Mouse (Mus musculus) CH12.LX (cell line): ENCODE measurements around the gene Srgn. TPM values are rescaled to one million over a fixed set of nuclear protein-coding genes. Genes with fewer than 3 reads are reported as not detected.

Experiments
- polyA plus RNA-seq: library from polyadenylated mRNA; unstranded; fragments of >175 nt; gene quantifications from 2 replicates; pipeline ENCODE4 v1.2.1, GENCODE M21; 2012; ENCODE audit warnings: low read depth; ENCODE audit not compliant: insufficient read length
- total RNA-seq, 2 experiments: library from RNA; depleted of rRNA; stranded (reverse); fragments of 300-350 nt in 1 of 2; fragments of >200 nt in 1 of 2; gene quantifications; 2 replicates each; pipeline ENCODE4 v1.2.3; 2012 to 2014

Srgn gene
- total and polyA plus RNA-seq, 3 experiments: 189 to 519 (median 516) TPM

Other genes with a start within 250 kb of the Srgn start
- gene Hk1, start 147.5 kb downstream of the Srgn start, total RNA-seq (2012; rRNA removed): 14.7 and 23.4 TPM in 2 replicates
- gene Hk1, start 147.5 kb downstream of the Srgn start, total RNA-seq (2014; rRNA removed): 9.3 and 9.9 TPM in 2 replicates
- 30.1 and 31.8 TPM in 2 replicates for gene Hk1, start 147.5 kb downstream of the Srgn start, polyA plus RNA-seq
- gene Hkdc1, start 105.0 kb downstream of the Srgn start, total RNA-seq (2012; rRNA removed): not detected in 2 replicates
- gene Hkdc1, start 105.0 kb downstream of the Srgn start, total RNA-seq (2014; rRNA removed): not detected in 2 replicates
- not detected in 2 replicates for gene Hkdc1, start 105.0 kb downstream of the Srgn start, polyA plus RNA-seq
- gene 4930507D05Rik, start 78.0 kb downstream of the Srgn start, total RNA-seq (2012; rRNA removed): 0.68 and 0.97 TPM in 2 replicates
- gene 4930507D05Rik, start 78.0 kb downstream of the Srgn start, total RNA-seq (2014; rRNA removed): 0.32 and 0.39 TPM in 2 replicates
- gene 4930507D05Rik, start 78.0 kb downstream of the Srgn start, polyA plus RNA-seq: 0.14 and 0.27 TPM in 2 replicates
- 41.5 and 45.7 TPM in 2 replicates for gene Supv3l1, start 77.7 kb downstream of the Srgn start, total RNA-seq (2012; rRNA removed)
- gene Supv3l1, start 77.7 kb downstream of the Srgn start, total RNA-seq (2014; rRNA removed): 69.3 and 69.5 TPM in 2 replicates
- gene Supv3l1, start 77.7 kb downstream of the Srgn start, polyA plus RNA-seq: 62.0 and 62.7 TPM in 2 replicates
- gene Vps26a, start 40.6 kb downstream of the Srgn start, total RNA-seq (2012; rRNA removed): 14.2 and 17.1 TPM in 2 replicates
- gene Vps26a, start 40.6 kb downstream of the Srgn start, total RNA-seq (2014; rRNA removed): 33.5 and 37.6 TPM in 2 replicates
- 32.3 and 32.5 TPM in 2 replicates for gene Vps26a, start 40.6 kb downstream of the Srgn start, polyA plus RNA-seq
- 14.6 and 15.3 TPM in 2 replicates for gene Kif1bp, start 51.0 kb upstream of the Srgn start, total RNA-seq (2012; rRNA removed)
- 12.9 and 13.3 TPM in 2 replicates for gene Kif1bp, start 51.0 kb upstream of the Srgn start, total RNA-seq (2014; rRNA removed)
- gene Kif1bp, start 51.0 kb upstream of the Srgn start, polyA plus RNA-seq: 22.5 and 23.1 TPM in 2 replicates
- gene Ddx21, start 74.8 kb upstream of the Srgn start, total RNA-seq (2012; rRNA removed): 145 and 208 TPM in 2 replicates
- 110 and 114 TPM in 2 replicates for gene Ddx21, start 74.8 kb upstream of the Srgn start, total RNA-seq (2014; rRNA removed)
- 327 and 354 TPM in 2 replicates for gene Ddx21, start 74.8 kb upstream of the Srgn start, polyA plus RNA-seq
- 47.2 and 50.5 TPM in 2 replicates for gene Ddx50, start 123.8 kb upstream of the Srgn start, total RNA-seq (2012; rRNA removed)
- gene Ddx50, start 123.8 kb upstream of the Srgn start, total RNA-seq (2014; rRNA removed): 58.7 and 69.2 TPM in 2 replicates
- 73.5 and 74.4 TPM in 2 replicates for gene Ddx50, start 123.8 kb upstream of the Srgn start, polyA plus RNA-seq
- 0.17 TPM in 2 replicates for gene Stox1, start 198.7 kb upstream of the Srgn start, total RNA-seq (2012; rRNA removed)
- not detected in 2 replicates for gene Stox1, start 198.7 kb upstream of the Srgn start, total RNA-seq (2014; rRNA removed)
- gene Stox1, start 198.7 kb upstream of the Srgn start, polyA plus RNA-seq: not detected in 2 replicates